In genomic region chr11:111747947-111748322, GRCm38 (mm10) we compare ENCODE assay signal across 28 mouse cellular contexts.
DNase-seq lines count a peak whose midpoint lies in the region; ATAC-seq and TF ChIP-seq lines count a peak whose summit lies in the region.
"Had no signal": no experiment of that assay in that cellular context is flagged by ENCODE, and none has a peak within 500 bp of the region (broad histone marks: within the 10 kb centered on the region; RNA-seq: fewer than 3 reads in every experiment).

No protein-coding gene starts in this region.

- H3K9me3 ChIP-seq in hindbrain, embryonic 11.5 days (ENCODE audit: control insufficient read depth, low read length): no peaks in the 10 kb centered on the region
- no peaks in the 10 kb centered on the region for H3K9me3 ChIP-seq in hindbrain, postnatal 0 days (ENCODE audit: low read length)
- H3K9me3 ChIP-seq in liver, embryonic 15.5 days (replicated peaks): no peaks in the 10 kb centered on the region
- no peaks in the 10 kb centered on the region for H3K9me3 ChIP-seq in neural tube, embryonic 15.5 days (replicated peaks)
- H3K9me3 ChIP-seq in midbrain, embryonic 11.5 days (ENCODE audit: control insufficient read depth, low read length): no peaks in the 10 kb centered on the region
- H3K9me3 ChIP-seq: forebrain, embryonic 13.5 days; heart, embryonic 10.5 days; hindbrain, embryonic 15.5 days; intestine, embryonic 15.5 days; midbrain, embryonic 10.5 days had no signal

- 87% methylated on average over 2 of the region's 2 CpGs for WGBS in hindbrain, embryonic 11.5 days
- 82% methylated on average over 2 of the region's 2 CpGs for WGBS in hindbrain, postnatal 0 days
- WGBS in liver, embryonic 15.5 days (ENCODE audit: insufficient replicate concordance): 11% methylated on average over 2 of the region's 2 CpGs
- WGBS in neural tube, embryonic 15.5 days: 83% methylated on average over 2 of the region's 2 CpGs
- WGBS in midbrain, embryonic 11.5 days: 76% methylated on average over 2 of the region's 2 CpGs

- no peak overlapping the region for H3K4me3 ChIP-seq in hindbrain, embryonic 11.5 days (ENCODE audit: low read depth, low read length)
- H3K4me3 ChIP-seq in hindbrain, postnatal 0 days (ENCODE audit: low read length): no peak overlapping the region
- no peak overlapping the region for H3K4me3 ChIP-seq in liver, embryonic 15.5 days (replicated peaks)
- H3K4me3 ChIP-seq in neural tube, embryonic 15.5 days (replicated peaks): no peak overlapping the region
- no peak overlapping the region for H3K4me3 ChIP-seq in midbrain, embryonic 11.5 days (ENCODE audit: low read depth, low read length)
- H3K4me3 ChIP-seq: forebrain, embryonic 13.5 days; heart, embryonic 10.5 days; hindbrain, embryonic 15.5 days; intestine, embryonic 15.5 days; midbrain, embryonic 10.5 days had no signal

- H3K4me2 ChIP-seq in hindbrain, embryonic 11.5 days (replicated peaks; ENCODE audit: low read depth, low read length): no peak overlapping the region
- no peak overlapping the region for H3K4me2 ChIP-seq in hindbrain, postnatal 0 days (ENCODE audit: low read depth, low read length)
- H3K4me2 ChIP-seq in liver, embryonic 15.5 days: no peak overlapping the region
- H3K4me2 ChIP-seq in neural tube, embryonic 15.5 days: no peak overlapping the region
- H3K4me2 ChIP-seq in midbrain, embryonic 11.5 days: no peak overlapping the region
- H3K4me2 ChIP-seq: forebrain, embryonic 13.5 days; hindbrain, embryonic 15.5 days; intestine, embryonic 15.5 days had no signal

- no peak for TF ChIP-seq CTCF in hindbrain, postnatal 0 days (IDR thresholded peaks at IDR 0.05; ENCODE audit: low read depth)

- 0 out of 2 replicates have a peak, but pooled peaks cover 2% of the 10 kb centered on the region for H3K4me1 ChIP-seq in hindbrain, embryonic 11.5 days (replicated peaks; ENCODE audit: control insufficient read depth, insufficient read depth, low read length)
- H3K4me1 ChIP-seq in hindbrain, postnatal 0 days (ENCODE audit: insufficient read depth, low read length): no peaks in the 10 kb centered on the region
- H3K4me1 ChIP-seq in liver, embryonic 15.5 days (replicated peaks): peaks cover 5% of the 10 kb centered on the region; the same call in 1 of the 2 replicates
- no peaks in the 10 kb centered on the region for H3K4me1 ChIP-seq in neural tube, embryonic 15.5 days
- no peaks in the 10 kb centered on the region for H3K4me1 ChIP-seq in midbrain, embryonic 11.5 days (ENCODE audit: control insufficient read depth, insufficient read depth, low read length)
- H3K4me1 ChIP-seq: forebrain, embryonic 13.5 days; hindbrain, embryonic 15.5 days; intestine, embryonic 15.5 days had no signal

- no peak for ATAC-seq in hindbrain, embryonic 11.5 days (ENCODE audit: low FRiP score)
- ATAC-seq in hindbrain, postnatal 0 days: no peak
- peak; percentile 73 for ATAC-seq in liver, embryonic 15.5 days (ENCODE audit: insufficient read depth)
- no peak for ATAC-seq in neural tube, embryonic 15.5 days (ENCODE audit: low FRiP score)
- ATAC-seq in midbrain, embryonic 11.5 days (ENCODE audit: low FRiP score): no peak
- ATAC-seq: activated CD4-positive, CD25-positive, alpha-beta regulatory T cell, adult 4 months; forebrain, embryonic 13.5 days; intestine, embryonic 15.5 days; midbrain, embryonic 16.5 days had no signal

- no peaks in the 10 kb centered on the region for H3K36me3 ChIP-seq in hindbrain, embryonic 11.5 days (ENCODE audit: control insufficient read depth, insufficient read depth, low read length)
- no peaks in the 10 kb centered on the region for H3K36me3 ChIP-seq in hindbrain, postnatal 0 days (ENCODE audit: insufficient read depth, low read length)
- no peaks in the 10 kb centered on the region for H3K36me3 ChIP-seq in liver, embryonic 15.5 days (replicated peaks)
- no peaks in the 10 kb centered on the region for H3K36me3 ChIP-seq in neural tube, embryonic 15.5 days
- no peaks in the 10 kb centered on the region for H3K36me3 ChIP-seq in midbrain, embryonic 11.5 days (ENCODE audit: control insufficient read depth, insufficient read depth, low read length)
- H3K36me3 ChIP-seq: heart, embryonic 10.5 days; hindbrain, embryonic 15.5 days; intestine, embryonic 15.5 days; midbrain, embryonic 10.5 days had no signal

- no peak for DNase-seq in hindbrain, embryonic 11.5 days (ENCODE audit: low spot score)
- no peak for DNase-seq in hindbrain, postnatal 0 days (ENCODE audit: low spot score)
- DNase-seq in liver: peak; percentile 10
- no peak for DNase-seq in layer of hippocampus, postnatal 10 days (ENCODE audit: low spot score in 2 of 2)
- DNase-seq in cerebellum, adult 9-10 months: no peak
- no peak for DNase-seq in midbrain, embryonic 11.5 days (ENCODE audit: low spot score, missing footprints)
- DNase-seq: adrenal gland, adult 2 months; cerebellum, adult 9-11 months; gastrocnemius, postnatal 10 days; kidney, adult 2 months; lung, adult 18-20 months; lung, postnatal 10 days; right cerebral cortex, adult 18-20 months; right cerebral cortex, postnatal 4 days; thymus, adult 18-20 months; thymus, postnatal 25 days had no signal

- H3K27ac ChIP-seq in hindbrain, embryonic 11.5 days (ENCODE audit: low read depth, low read length): 0 out of 2 replicates have a peak overlapping the region, but pooled peaks have one; percentile 42
- H3K27ac ChIP-seq in hindbrain, postnatal 0 days: no peak overlapping the region
- H3K27ac ChIP-seq in liver, embryonic 15.5 days (replicated peaks): no peak overlapping the region
- H3K27ac ChIP-seq in neural tube, embryonic 15.5 days (replicated peaks): no peak overlapping the region
- no peak overlapping the region for H3K27ac ChIP-seq in midbrain, embryonic 11.5 days (ENCODE audit: low read depth, low read length)
- H3K27ac ChIP-seq: forebrain, embryonic 13.5 days; heart, embryonic 10.5 days; hindbrain, embryonic 15.5 days; intestine, embryonic 15.5 days; kidney, postnatal 0 days; macrophage; midbrain, embryonic 10.5 days; stomach, postnatal 0 days had no signal

- no peaks in the 10 kb centered on the region for H3K27me3 ChIP-seq in hindbrain, embryonic 11.5 days (ENCODE audit: control insufficient read depth, insufficient read depth, low read length)
- no peaks in the 10 kb centered on the region for H3K27me3 ChIP-seq in hindbrain, postnatal 0 days (ENCODE audit: insufficient read depth, low read length)
- H3K27me3 ChIP-seq in liver, embryonic 15.5 days: no peaks in the 10 kb centered on the region
- no peaks in the 10 kb centered on the region for H3K27me3 ChIP-seq in neural tube, embryonic 15.5 days (replicated peaks)
- H3K27me3 ChIP-seq in midbrain, embryonic 11.5 days (ENCODE audit: control insufficient read depth, insufficient read depth, low read length): no peaks in the 10 kb centered on the region
- H3K27me3 ChIP-seq: forebrain, embryonic 13.5 days; hindbrain, embryonic 15.5 days; intestine, embryonic 15.5 days had no signal

- no peak overlapping the region for H3K9ac ChIP-seq in hindbrain, embryonic 11.5 days (ENCODE audit: low read depth, low read length)
- H3K9ac ChIP-seq in hindbrain, postnatal 0 days (replicated peaks; ENCODE audit: low read length): no peak overlapping the region
- no peak overlapping the region for H3K9ac ChIP-seq in liver, embryonic 15.5 days
- no peak overlapping the region for H3K9ac ChIP-seq in neural tube, embryonic 15.5 days (replicated peaks)
- no peak overlapping the region for H3K9ac ChIP-seq in midbrain, embryonic 11.5 days (ENCODE audit: low read length)
- H3K9ac ChIP-seq: forebrain, embryonic 13.5 days; hindbrain, embryonic 15.5 days; intestine, embryonic 15.5 days had no signal
